Mouse (Mus musculus) MEL (cell line): ENCODE data around the gene Camta1.

ENCODE experiments used
- POLR2A ChIP-seq, 2 experiments: IDR thresholded peaks; 2 replicates each; pipeline ENCODE4 v1.6.1; 2011 to 2012; ENCODE audit warnings: low read length in 2 of 2, mild to moderate bottlenecking in 2 of 2, control low read depth in 1 of 2, improper control_type of control experiment in 1 of 2, low read depth in 1 of 2, moderate library complexity in 1 of 2; ENCODE audit not compliant: control insufficient read depth in 1 of 2, insufficient read depth in 1 of 2, poor library complexity in 1 of 2
- TBP ChIP-seq: IDR thresholded peaks from 2 replicates; pipeline ENCODE4 v1.8.0; 2011; ENCODE audit warnings: low read depth, low read length, improper control_type of control experiment

DNA sequence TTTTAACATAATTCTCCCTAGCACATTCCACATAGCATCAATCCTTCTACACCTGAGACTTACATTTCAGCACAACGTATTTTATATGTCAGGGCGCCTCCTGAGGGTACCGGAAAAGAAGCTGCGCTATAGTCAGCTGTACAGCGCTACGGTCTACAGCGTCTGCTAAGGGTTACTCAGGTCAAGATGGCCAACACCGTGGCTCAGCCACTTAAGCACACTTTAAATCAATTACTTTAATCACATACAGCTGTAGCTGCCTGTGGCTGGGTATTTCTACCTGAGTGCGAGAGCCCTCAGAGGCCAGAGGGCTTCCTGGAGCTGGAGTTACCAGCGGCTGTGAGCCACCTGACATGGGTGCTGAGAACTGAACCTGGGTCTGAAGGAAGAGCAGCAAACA lies 845.7 kb downstream of the Camta1 start:
- no peak for TF ChIP-seq TBP
- no peak for TF ChIP-seq POLR2A (IDR thresholded peaks at IDR 0.05; ENCODE audit: control insufficient read depth in 1 of 2, insufficient read depth in 1 of 2, low read depth in 1 of 2, low read length in 2 of 2, poor library complexity in 1 of 2)
